Mouse (Mus musculus) embryonic facial prominence, embryonic 14.5 days (tissue): ENCODE measurements at regions not wholly inside any gene's neighbourhood (a gene's known extent, or its start where the extent isn't known, plus 50 kb on each side); places are given as distances from the start of the nearest gene placed in this dataset.
A peak's percentile ranks its signal among the peaks of the same experiment; 100 is the strongest.

Experiments
- ATAC-seq: fragments of 200-750 bp; cut with Nextera tagmentation; 2 replicates; pipeline ENCODE4 v1.8.0; 2017; ENCODE audit warnings: low read depth, moderate number of reproducible peaks, moderate TSS enrichment
- DNase-seq: peaks from one replicate; pipeline ENCODE4 v3.0.0-alpha.2; 2015; ENCODE audit warnings: low spot score
- H3K27ac ChIP-seq: fragments of 300-500 bp; sonication (generic); replicated peaks from 2 replicates; pipeline ENCODE4 v1.5.1; 2014; ENCODE audit warnings: low read depth, mild to moderate bottlenecking, low read length, moderate library complexity
- H3K27me3 ChIP-seq: fragments of 300-500 bp; sonication (generic); replicated peaks from 2 replicates; pipeline ENCODE4 v1.6.1; 2014; ENCODE audit warnings: low read length; ENCODE audit not compliant: control insufficient read depth, insufficient read depth
- H3K36me3 ChIP-seq: fragments of 300-500 bp; sonication (generic); 2 replicates; pipeline ENCODE4 v1.6.1; 2014; ENCODE audit warnings: low read length, mixed read lengths; ENCODE audit not compliant: control insufficient read depth, insufficient read depth
- H3K4me1 ChIP-seq: fragments of 300-500 bp; sonication (generic); 2 replicates; pipeline ENCODE4 v1.6.1; 2014; ENCODE audit warnings: antibody characterized with exemption, low read length; ENCODE audit not compliant: control insufficient read depth, insufficient read depth
- H3K4me2 ChIP-seq: fragments of 300-500 bp; sonication (generic); 2 replicates; pipeline ENCODE4 v1.6.1; 2014; ENCODE audit warnings: low read depth, mild to moderate bottlenecking, low read length, moderate library complexity, mixed read lengths
- H3K4me3 ChIP-seq: fragments of 300-500 bp; sonication (generic); 2 replicates; pipeline ENCODE4 v1.5.1; 2014; ENCODE audit warnings: low read depth, mild to moderate bottlenecking, low read length
- H3K9ac ChIP-seq: fragments of 300-500 bp; sonication (generic); 2 replicates; pipeline ENCODE4 v1.6.1; 2014; ENCODE audit warnings: low read depth, mild to moderate bottlenecking, low read length, moderate library complexity, mixed read lengths
- H3K9me3 ChIP-seq: fragments of 300-500 bp; sonication (generic); 2 replicates; pipeline ENCODE4 v1.6.1; 2016; ENCODE audit warnings: low read length; ENCODE audit not compliant: control insufficient read depth
- WGBS: fragments of 180-500 bp; shearing (Covaris S2); extraction: QIAGEN DNeasy Blood & Tissue Kit; methylation state at CpG from one replicate; pipeline ENCODE4 v1.1.7; 2014; 5-methylcytosine and 5-hydroxymethylcytosine counted together

DNA sequence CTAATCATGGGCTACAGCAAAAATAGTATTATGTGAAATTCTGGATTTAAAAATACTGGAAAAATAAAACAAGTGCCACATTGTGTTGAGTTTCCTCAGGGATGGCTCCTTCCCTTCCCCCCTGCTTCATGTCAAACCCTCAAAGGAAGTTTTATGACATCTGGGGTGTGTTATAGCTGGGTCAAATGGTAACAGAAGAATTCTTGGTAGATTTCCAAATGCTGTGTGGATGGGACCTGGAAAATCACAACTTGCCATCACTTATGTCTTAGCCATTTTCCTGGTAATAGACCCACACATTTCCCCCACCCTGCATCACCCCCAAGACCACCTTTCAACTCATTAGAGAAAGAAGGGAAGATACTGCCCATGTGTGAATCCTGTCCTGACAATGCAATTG, 371.5 kb downstream of the Nuf2 start:
- no peak overlapping the region for H3K4me3 ChIP-seq
- no peak overlapping the region for H3K27ac ChIP-seq
- ATAC-seq (no peak), DNase-seq (peak; percentile 30)
- H3K27me3 ChIP-seq: no peaks in the 10 kb centered on the region
- no peaks in the 10 kb centered on the region; the same call in 1 of the 2 replicates for H3K9me3 ChIP-seq
- H3K9ac ChIP-seq: no peak overlapping the region
- peaks cover 9% of the 10 kb centered on the region for H3K4me1 ChIP-seq
- H3K36me3 ChIP-seq: no peaks in the 10 kb centered on the region
- H3K4me2 ChIP-seq: no peak overlapping the region

DNA sequence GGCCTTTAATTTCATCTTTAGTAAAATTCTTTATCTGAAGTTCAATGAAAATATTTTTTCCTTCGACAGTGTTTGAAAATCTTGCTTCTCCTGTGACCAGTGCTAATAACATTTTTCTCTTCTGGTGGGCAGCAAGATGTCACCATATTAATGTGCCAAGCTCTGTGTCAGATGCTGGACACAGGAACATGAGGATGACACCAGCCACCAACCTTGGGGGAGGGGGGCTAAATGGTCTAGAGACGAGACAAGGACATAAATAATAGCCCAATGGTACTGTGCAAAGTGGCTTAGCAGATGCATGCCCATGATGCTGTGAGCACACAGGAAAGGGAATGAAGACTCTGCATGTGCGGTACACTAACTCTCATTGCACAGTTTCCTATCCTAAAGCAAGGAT, 373.8 kb downstream of the Nuf2 start:
- H3K9me3 ChIP-seq: no peaks in the 10 kb centered on the region; the same call in 1 of the 2 replicates
- H3K36me3 ChIP-seq: no peaks in the 10 kb centered on the region
- ATAC-seq (no peak), DNase-seq (no peak)
- 89% methylated on average over 3 of the region's 3 CpGs for WGBS
- H3K9ac ChIP-seq: no peak overlapping the region
- no peaks in the 10 kb centered on the region for H3K27me3 ChIP-seq
- no peak overlapping the region for H3K4me2 ChIP-seq
- no peak overlapping the region for H3K27ac ChIP-seq
- peaks cover 9% of the 10 kb centered on the region for H3K4me1 ChIP-seq
- H3K4me3 ChIP-seq: no peak overlapping the region

DNA sequence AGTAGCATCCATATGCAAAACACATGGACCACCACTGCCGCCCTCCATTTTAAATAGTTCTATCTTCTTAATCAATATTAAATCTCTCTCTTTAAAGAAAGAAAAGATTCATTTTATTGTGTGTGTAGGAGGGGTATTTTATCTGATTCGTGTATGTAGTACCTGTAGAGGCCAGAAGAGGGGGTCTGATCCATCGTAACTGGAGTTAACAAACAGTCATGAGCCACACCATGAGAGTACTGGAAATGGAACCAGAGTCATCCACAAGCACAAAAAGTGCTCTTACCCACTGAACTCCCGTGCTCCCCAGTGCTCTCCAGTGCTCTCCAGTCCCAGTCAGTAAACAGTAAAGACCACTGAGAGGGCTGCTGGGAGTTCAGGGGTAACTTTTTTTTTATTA, 374.4 kb downstream of the Nuf2 start:
- Histone ChIP-seq H3K36me3 (no peaks in the 10 kb centered on the region), H3K4me1 (peaks cover 9% of the 10 kb centered on the region), H3K4me2 (no peak overlapping the region), H3K27ac (no peak overlapping the region), H3K4me3 (no peak overlapping the region), H3K9me3 (no peaks in the 10 kb centered on the region; the same call in 1 of the 2 replicates), H3K27me3 (no peaks in the 10 kb centered on the region), H3K9ac (no peak overlapping the region)
- 87% methylated on average over 4 of the region's 4 CpGs for WGBS
- DNase-seq (no peak), ATAC-seq (no peak)

GRCm38 (mm10) chr1:169155484-169156459, 375.5 kb downstream of the Nuf2 start:
- 44% methylated on average over 14 of the region's 14 CpGs for WGBS
- H3K9me3 ChIP-seq: no peaks in the 10 kb centered on the region
- ATAC-seq: no peak
- H3K4me3 ChIP-seq: no peak overlapping the region
- DNase-seq: peak; percentile 25
- H3K36me3 ChIP-seq: no peaks in the 10 kb centered on the region
- H3K4me2 ChIP-seq: no peak overlapping the region
- H3K27me3 ChIP-seq: no peaks in the 10 kb centered on the region
- H3K9ac ChIP-seq: no peak overlapping the region
- H3K4me1 ChIP-seq: peaks cover 9% of the 10 kb centered on the region
- H3K27ac ChIP-seq: no peak overlapping the region

- no peak for DNase-seq
- peaks cover 10% of the 10 kb centered on the region; the same call in 1 of the 2 replicates for H3K9me3 ChIP-seq
- H3K9ac ChIP-seq: no peak overlapping the region
- 69% methylated on average over 3 of the region's 3 CpGs for WGBS
- H3K27me3 ChIP-seq: no peaks in the 10 kb centered on the region
- H3K36me3 ChIP-seq: no peaks in the 10 kb centered on the region
- no peak overlapping the region for H3K4me3 ChIP-seq
- H3K27ac ChIP-seq: no peak overlapping the region
- H3K4me1 ChIP-seq: no peaks in the 10 kb centered on the region
- no peak overlapping the region for H3K4me2 ChIP-seq
- ATAC-seq: no peak
Observed at GRCm38 (mm10) chr1:169142216-169142615, 389.0 kb downstream of the Nuf2 start.

DNA sequence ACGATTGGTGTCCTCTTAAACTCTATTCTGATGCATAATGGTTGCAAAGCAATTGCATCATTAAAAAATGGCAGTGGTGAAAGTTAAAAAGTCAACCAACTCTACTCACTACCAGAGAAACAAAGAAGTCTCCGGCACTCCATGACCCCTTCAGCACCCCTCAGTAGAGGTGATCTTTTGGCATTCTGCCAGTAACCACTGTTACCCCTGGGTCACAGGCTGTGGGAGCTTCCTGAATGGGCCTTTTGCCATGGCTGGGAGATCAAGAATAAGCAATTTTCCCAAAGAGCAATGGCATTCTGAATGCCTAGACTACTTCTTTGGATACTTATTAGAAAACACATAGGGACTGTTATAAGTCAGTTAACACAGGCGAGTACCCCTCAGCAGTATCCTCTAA, 391.2 kb downstream of the Nuf2 start:
- no peak for ATAC-seq
- H3K27ac ChIP-seq: no peak overlapping the region
- H3K4me1 ChIP-seq: no peaks in the 10 kb centered on the region
- peaks cover 10% of the 10 kb centered on the region; the same call in 1 of the 2 replicates for H3K9me3 ChIP-seq
- no peak overlapping the region for H3K9ac ChIP-seq
- no peak for DNase-seq
- no peaks in the 10 kb centered on the region for H3K27me3 ChIP-seq
- H3K4me3 ChIP-seq: no peak overlapping the region
- 63% methylated on average over 3 of the region's 3 CpGs for WGBS
- H3K36me3 ChIP-seq: no peaks in the 10 kb centered on the region
- no peak overlapping the region for H3K4me2 ChIP-seq

DNA sequence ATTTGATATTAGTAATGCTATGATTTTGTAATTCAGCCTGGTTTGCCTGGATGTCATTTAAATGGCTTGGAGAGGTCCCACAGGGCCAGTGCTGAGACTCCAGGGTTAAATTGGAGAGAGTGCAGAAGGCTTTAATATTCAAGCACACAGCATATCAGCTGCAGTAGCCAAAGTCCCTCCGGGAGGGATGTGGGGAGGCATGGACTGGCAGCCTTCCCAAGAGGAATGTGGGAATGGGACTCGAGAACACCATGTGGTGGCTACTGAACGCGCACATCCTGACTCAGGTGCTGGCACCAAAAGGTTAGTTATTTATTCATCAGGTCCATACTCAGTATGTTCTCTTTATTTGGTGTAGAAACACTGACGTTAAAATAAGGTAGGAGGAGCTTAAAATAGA, 391.8 kb downstream of the Nuf2 start:
- WGBS: 64% methylated on average over 5 of the region's 5 CpGs
- H3K4me3 ChIP-seq: no peak overlapping the region
- no peaks in the 10 kb centered on the region for H3K36me3 ChIP-seq
- DNase-seq (peak; percentile 25), ATAC-seq (peak; percentile 67; the same call in 1 of the 2 replicates)
- peaks cover 10% of the 10 kb centered on the region; the same call in 1 of the 2 replicates for H3K9me3 ChIP-seq
- H3K27ac ChIP-seq: no peak overlapping the region
- H3K27me3 ChIP-seq: no peaks in the 10 kb centered on the region
- H3K4me2 ChIP-seq: no peak overlapping the region
- H3K9ac ChIP-seq: no peak overlapping the region
- no peaks in the 10 kb centered on the region for H3K4me1 ChIP-seq

DNA sequence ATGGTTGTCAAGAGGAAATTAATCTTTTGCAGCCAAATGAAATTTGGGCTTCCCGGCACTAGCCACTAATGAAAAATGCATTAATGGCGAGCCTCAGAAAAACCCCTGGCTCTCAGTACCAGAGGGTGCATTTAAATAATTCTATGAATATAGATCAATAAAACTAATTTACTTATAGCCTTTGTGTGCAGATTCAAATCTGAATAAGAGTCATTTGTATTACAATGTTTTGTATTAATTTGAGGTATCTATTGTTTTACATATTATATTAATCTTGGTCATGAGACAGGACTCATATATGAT, 392.1 kb downstream of the Nuf2 start:
- Histone ChIP-seq H3K4me2 (no peak overlapping the region), H3K4me3 (no peak overlapping the region), H3K36me3 (no peaks in the 10 kb centered on the region), H3K27ac (no peak overlapping the region), H3K27me3 (no peaks in the 10 kb centered on the region), H3K9me3 (peaks cover 10% of the 10 kb centered on the region; the same call in 1 of the 2 replicates), H3K4me1 (no peaks in the 10 kb centered on the region), H3K9ac (no peak overlapping the region)
- ATAC-seq: no peak
- DNase-seq: no peak
- 46% methylated on average over 2 of the region's 2 CpGs for WGBS
